Mouse (Mus musculus) kidney, postnatal 0 days (tissue): Measurements from ENCODE around the gene Smdt1. TPM values are rescaled to one million over a fixed set of nuclear protein-coding genes. Genes with fewer than 3 reads are reported as not detected.

Source experiments
- ATAC-seq: fragments of 200-750 bp; cut with Nextera tagmentation; replicated peaks from 2 replicates; pipeline ENCODE4 v1.8.0; 2017; ENCODE audit warnings: low read depth, moderate number of reproducible peaks, moderate TSS enrichment, moderate library complexity; ENCODE audit not compliant: low FRiP score
- DNase-seq: peaks from one replicate; pipeline ENCODE4 v3.0.0-alpha.2; 2016; ENCODE audit warnings: low spot score
- H3K27ac ChIP-seq: fragments of 300-500 bp; sonication (generic); 2 replicates; pipeline ENCODE4 v1.5.1; 2014; ENCODE audit warnings: mild to moderate bottlenecking
- H3K27me3 ChIP-seq: fragments of 300-500 bp; sonication (generic); 2 replicates; pipeline ENCODE4 v1.6.1; 2014; ENCODE audit warnings: low read length, mixed read lengths; ENCODE audit not compliant: insufficient read depth
- H3K36me3 ChIP-seq: fragments of 300-500 bp; sonication (generic); 2 replicates; pipeline ENCODE4 v1.6.1; 2014; ENCODE audit warnings: low read length, mixed read lengths; ENCODE audit not compliant: insufficient read depth
- H3K4me1 ChIP-seq: fragments of 300-500 bp; sonication (generic); replicated peaks from 2 replicates; pipeline ENCODE4 v1.6.1; 2014; ENCODE audit warnings: antibody characterized with exemption, low read length, mixed read lengths; ENCODE audit not compliant: insufficient read depth
- H3K4me2 ChIP-seq: fragments of 300-500 bp; sonication (generic); 2 replicates; pipeline ENCODE4 v1.6.1; 2014; ENCODE audit warnings: mild to moderate bottlenecking, low read length, moderate library complexity, mixed read lengths
- H3K4me3 ChIP-seq: fragments of 300-500 bp; sonication (generic); replicated peaks from 2 replicates; pipeline ENCODE4 v1.5.1; 2014; ENCODE audit warnings: low read depth, low read length
- H3K9ac ChIP-seq: fragments of 300-500 bp; sonication (generic); 2 replicates; pipeline ENCODE4 v1.6.1; 2014; ENCODE audit warnings: low read depth, low read length
- H3K9me3 ChIP-seq: fragments of 300-500 bp; sonication (generic); replicated peaks from 2 replicates; pipeline ENCODE4 v1.6.1; 2016; ENCODE audit warnings: low read length, inconsistent platforms, mixed read lengths
- CTCF ChIP-seq: IDR thresholded peaks from 2 replicates; pipeline ENCODE4 v1.5.1; 2016; ENCODE audit warnings: antibody characterized with exemption, low read depth, mild to moderate bottlenecking, moderate library complexity
- WGBS: fragments of 180-500 bp; shearing (Covaris S2); extraction: QIAGEN DNeasy Blood & Tissue Kit; methylation state at CpG from one replicate; pipeline ENCODE4 v1.1.7; 2014; 5-methylcytosine and 5-hydroxymethylcytosine counted together
- polyA plus RNA-seq: library from polyadenylated mRNA; unstranded; fragments of >200 nt; fragmentation: Nextera tagmentation; extraction: Ambion mirVana; gene quantifications from 2 replicates; pipeline ENCODE4 v1.2.1, GENCODE M21; 2015

The Smdt1 gene
- polyA plus RNA-seq, 1 experiment from 2014 or later, result 375 TPM

GRCm38 (mm10) chr15:82346580-82347302, 8.0 kb downstream of the Smdt1 start:
- Histone ChIP-seq H3K9ac (peak overlapping the region; percentile 76; the same call in 1 of the 2 replicates), H3K36me3 (peaks cover 34% of the 10 kb centered on the region), H3K27me3 (no peaks in the 10 kb centered on the region), H3K4me3 (peak overlapping the region; percentile 56), H3K27ac (peak overlapping the region; percentile 92), H3K4me1 (peaks cover 27% of the 10 kb centered on the region), H3K4me2 (peak overlapping the region; percentile 68), H3K9me3 (no peaks in the 10 kb centered on the region)
- ATAC-seq (no peak), DNase-seq (peak; percentile 74)
- 32% methylated on average over 14 of the region's 14 CpGs for WGBS
- peak; percentile 46; the same call in 1 of the 2 replicates for TF ChIP-seq CTCF

DNA sequence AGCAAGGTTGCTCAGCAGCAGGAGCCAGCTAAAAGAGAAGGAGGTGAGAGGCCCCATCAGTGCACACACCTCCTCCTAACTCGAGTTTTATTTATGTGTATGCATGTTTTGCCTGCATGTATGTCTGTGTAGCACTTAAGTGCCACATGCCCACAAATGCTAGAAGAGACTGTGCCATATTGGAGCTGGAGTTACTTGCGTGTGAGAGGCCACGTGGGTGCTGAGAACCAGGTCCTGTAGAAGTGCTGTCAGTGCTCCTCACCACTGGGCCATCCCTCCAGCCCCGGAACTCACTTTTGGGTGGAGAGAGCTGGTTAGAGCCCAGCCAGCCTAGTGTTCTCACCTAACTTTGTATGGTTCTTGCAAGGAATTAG, 8.5 kb downstream of the Smdt1 start:
- ATAC-seq (no peak), DNase-seq (no peak)
- WGBS, result 72% methylated on average over 4 of the region's 4 CpGs
- Histone ChIP-seq H3K9me3 (no peaks in the 10 kb centered on the region), H3K4me3 (peak overlapping the region; percentile 56), H3K36me3 (peaks cover 34% of the 10 kb centered on the region), H3K27ac (peak overlapping the region; percentile 92), H3K4me1 (peaks cover 23% of the 10 kb centered on the region), H3K27me3 (no peaks in the 10 kb centered on the region), H3K9ac (peak overlapping the region; percentile 76; the same call in 1 of the 2 replicates), H3K4me2 (peak overlapping the region; percentile 68)
- TF ChIP-seq CTCF, result no peak

DNA sequence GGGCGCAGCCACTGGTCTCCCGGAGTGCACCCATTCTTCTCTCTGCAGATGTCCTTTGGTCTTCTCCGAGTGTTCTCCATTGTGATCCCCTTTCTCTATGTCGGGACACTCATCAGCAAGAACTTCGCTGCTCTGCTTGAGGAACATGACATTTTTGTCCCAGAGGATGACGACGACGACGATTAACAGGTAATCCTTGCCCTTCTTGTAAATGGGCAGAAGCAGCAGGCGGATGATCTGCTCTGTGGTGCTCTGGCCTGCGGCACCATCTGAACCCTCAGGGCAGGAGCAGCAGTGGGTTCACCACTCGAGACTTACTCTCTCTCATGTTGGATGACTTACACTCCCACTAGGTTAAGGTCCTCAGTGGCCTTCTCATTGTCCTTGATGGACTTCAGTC, 9.1 kb downstream of the Smdt1 start:
- Histone ChIP-seq H3K4me2 (peak overlapping the region; percentile 68; the same call in 1 of the 2 replicates), H3K9me3 (no peaks in the 10 kb centered on the region), H3K4me3 (no peak overlapping the region), H3K27ac (peak overlapping the region; percentile 92; the same call in 1 of the 2 replicates), H3K4me1 (peaks cover 25% of the 10 kb centered on the region), H3K9ac (no peak overlapping the region), H3K27me3 (no peaks in the 10 kb centered on the region), H3K36me3 (peaks cover 34% of the 10 kb centered on the region)
- ATAC-seq (no peak), DNase-seq (no peak)
- no peak for TF ChIP-seq CTCF
- 94% methylated on average over 12 of the region's 12 CpGs for WGBS

GRCm38 (mm10) chr15:82348258-82348998, 9.7 kb downstream of the Smdt1 start:
- ATAC-seq, result no peak
- no peak overlapping the region for H3K4me3 ChIP-seq
- WGBS, result 83% methylated on average over 8 of the region's 8 CpGs

GRCm38 (mm10) chr15:82348999-82349341, 10.2 kb downstream of the Smdt1 start:
- Histone ChIP-seq H3K9ac (no peak overlapping the region), H3K4me1 (peaks cover 23% of the 10 kb centered on the region), H3K27me3 (no peaks in the 10 kb centered on the region), H3K27ac (peak overlapping the region; percentile 25; the same call in 1 of the 2 replicates), H3K9me3 (no peaks in the 10 kb centered on the region), H3K36me3 (peaks cover 34% of the 10 kb centered on the region), H3K4me2 (no peak overlapping the region), H3K4me3 (no peak overlapping the region)
- 80% methylated on average over 2 of the region's 2 CpGs for WGBS
- no peak for TF ChIP-seq CTCF
- DNase-seq, result no peak
- no peak for ATAC-seq

More at GRCm38 (mm10) chr15:82348258-82348998, 9.7 kb downstream of the Smdt1 start:
- no peak for DNase-seq
- H3K27ac ChIP-seq, result peak overlapping the region; percentile 92; the same call in 1 of the 2 replicates
- TF ChIP-seq CTCF, result no peak
- H3K9ac ChIP-seq, result no peak overlapping the region
- no peaks in the 10 kb centered on the region for H3K9me3 ChIP-seq
- H3K4me2 ChIP-seq, result no peak overlapping the region
- H3K4me1 ChIP-seq, result peaks cover 27% of the 10 kb centered on the region
- peaks cover 34% of the 10 kb centered on the region for H3K36me3 ChIP-seq
- no peaks in the 10 kb centered on the region for H3K27me3 ChIP-seq

GRCm38 (mm10) chr15:82350349-82350748, 11.6 kb downstream of the Smdt1 start:
- WGBS, result 82% methylated on average over 4 of the region's 4 CpGs

More at GRCm38 (mm10) chr15:82350349-82350748, 11.6 kb downstream of the Smdt1 start:
- Histone ChIP-seq H3K9me3 (no peaks in the 10 kb centered on the region), H3K27ac (peak overlapping the region; percentile 28; the same call in 1 of the 2 replicates), H3K4me3 (no peak overlapping the region), H3K9ac (no peak overlapping the region), H3K4me2 (no peak overlapping the region), H3K27me3 (no peaks in the 10 kb centered on the region), H3K36me3 (peaks cover 34% of the 10 kb centered on the region), H3K4me1 (peaks cover 23% of the 10 kb centered on the region)
- TF ChIP-seq CTCF, result no peak
- ATAC-seq, result no peak
- no peak for DNase-seq
